Mouse (Mus musculus): Measurements from ENCODE around the gene E2f6. TPM values are rescaled to one million over a fixed set of nuclear protein-coding genes. Genes with fewer than 3 reads are reported as not detected.

E2f6 gene
- polyA plus RNA-seq (2011; ENCODE audit: insufficient read length, low read depth, missing spikeins), result 46.5 and 56.5 TPM in 2 replicates

DNA sequence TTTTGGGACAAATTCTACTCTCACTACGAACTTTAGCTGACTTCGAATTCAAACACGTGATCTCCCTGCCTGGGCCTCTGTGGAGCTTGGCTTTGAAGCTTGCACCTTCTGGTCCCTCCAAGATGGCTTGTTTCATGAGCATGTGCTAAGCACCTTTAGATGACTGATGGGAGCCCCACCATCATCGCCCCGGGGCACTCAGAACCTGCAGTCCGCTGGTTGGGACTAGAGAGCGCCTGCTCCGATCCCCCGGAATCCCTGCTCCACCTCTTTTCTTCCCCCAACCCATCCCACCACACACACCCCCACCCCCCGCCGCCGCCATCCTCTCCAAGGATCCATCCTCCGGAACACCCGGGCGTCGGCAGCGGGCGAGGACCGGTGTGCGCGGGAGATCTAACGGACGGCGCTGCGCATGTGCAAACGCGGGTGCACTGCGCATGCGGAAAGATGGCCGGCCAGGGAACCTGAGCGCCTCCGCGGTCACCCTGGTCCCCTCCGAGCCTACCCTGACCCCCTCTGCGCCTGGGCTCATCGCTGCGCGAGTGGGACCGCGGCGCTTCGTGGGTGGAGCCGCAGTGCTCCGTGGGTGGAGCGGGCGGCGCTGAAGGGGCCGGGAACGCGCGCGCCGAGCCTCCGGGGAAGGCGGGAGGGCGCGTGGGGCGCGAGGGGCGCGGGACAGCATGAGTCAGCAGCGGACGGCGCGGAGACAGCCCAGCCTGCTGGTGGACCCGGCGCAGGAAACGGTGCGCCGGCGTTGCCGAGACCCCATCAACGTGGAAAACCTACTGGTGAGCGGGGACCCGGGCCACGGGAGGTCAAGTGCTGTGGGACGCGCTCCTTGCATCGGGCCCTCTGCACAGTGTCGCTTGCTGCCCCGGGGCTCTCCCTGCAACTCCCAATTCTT is at the start of gene E2f6:
Gene E2f6 (plus strand): TSS at position 439 of the 907 bp plus-strand sequence.
- no peak for TF ChIP-seq CTCF (IDR thresholded peaks at IDR 0.05; ENCODE audit: borderline replicate concordance, insufficient read depth, low read length)
- peak; percentile 75 for TF ChIP-seq POLR2A (IDR thresholded peaks at IDR 0.05; ENCODE audit: low read depth, low read length)
- Histone ChIP-seq H3K27ac (ENCODE audit: insufficient read depth, low read length) (peak within 1 kb of the TSS; percentile 33), H3K4me3 (ENCODE audit: insufficient read depth, low read length) (peak within 1 kb of the TSS; percentile 85), H3K4me1 (ENCODE audit: control insufficient read depth, insufficient read depth, low read length) (peaks cover 6% of the 10 kb centered on the region; the same call in 1 of the 2 replicates)

DNA sequence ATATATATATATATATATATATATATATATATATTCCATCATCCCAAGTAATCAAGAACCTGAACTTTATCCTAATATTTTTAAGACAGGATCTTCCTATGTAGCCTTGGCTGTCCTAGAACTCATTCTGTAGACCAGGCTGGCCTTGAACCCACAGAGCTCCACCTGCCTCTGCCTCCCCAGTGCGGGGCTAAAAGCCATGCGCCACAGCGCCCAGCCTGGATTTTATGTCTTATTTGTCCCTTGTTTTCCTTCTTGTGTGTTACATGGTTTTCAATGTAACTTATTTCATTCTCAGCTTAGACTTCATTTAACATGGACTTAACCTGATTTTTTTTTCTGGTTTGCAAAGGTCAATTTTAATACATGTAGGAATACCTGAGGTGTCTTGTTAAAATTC is 49.3 kb upstream of the E2f6 start:
- H3K4me1 ChIP-seq (ENCODE audit: control insufficient read depth, insufficient read depth, low read length), result no peaks in the 10 kb centered on the region
- H3K4me3 ChIP-seq (ENCODE audit: insufficient read depth, low read length), result no peak overlapping the region
- no peak overlapping the region for H3K27ac ChIP-seq (ENCODE audit: insufficient read depth, low read length)
- no peak for TF ChIP-seq CTCF (IDR thresholded peaks at IDR 0.05; ENCODE audit: borderline replicate concordance, insufficient read depth, low read length)
- TF ChIP-seq POLR2A (IDR thresholded peaks at IDR 0.05; ENCODE audit: low read depth, low read length), result no peak

- Histone ChIP-seq H3K4me3 (ENCODE audit: insufficient read depth, low read length) (no peak overlapping the region), H3K4me1 (ENCODE audit: control insufficient read depth, insufficient read depth, low read length) (no peaks in the 10 kb centered on the region), H3K27ac (ENCODE audit: insufficient read depth, low read length) (no peak overlapping the region)
- TF ChIP-seq POLR2A (IDR thresholded peaks at IDR 0.05; ENCODE audit: low read depth, low read length) (no peak), CTCF (IDR thresholded peaks at IDR 0.05; ENCODE audit: borderline replicate concordance, insufficient read depth, low read length) (no peak)
Observed at GRCm38 (mm10) chr12:16763649-16764422, 46.9 kb upstream of the E2f6 start.

GRCm38 (mm10) chr12:16764776-16765445 is 45.9 kb upstream of the E2f6 start:
- no peak for TF ChIP-seq POLR2A (IDR thresholded peaks at IDR 0.05; ENCODE audit: low read depth, low read length)
- Histone ChIP-seq H3K4me3 (ENCODE audit: insufficient read depth, low read length) (no peak overlapping the region), H3K27ac (ENCODE audit: insufficient read depth, low read length) (no peak overlapping the region), H3K4me1 (ENCODE audit: control insufficient read depth, insufficient read depth, low read length) (no peaks in the 10 kb centered on the region)

- no peak overlapping the region for H3K4me3 ChIP-seq (ENCODE audit: insufficient read depth, low read length)
- no peak for TF ChIP-seq CTCF (IDR thresholded peaks at IDR 0.05; ENCODE audit: borderline replicate concordance, insufficient read depth, low read length)
- no peak for TF ChIP-seq POLR2A (IDR thresholded peaks at IDR 0.05; ENCODE audit: low read depth, low read length)
- no peak overlapping the region for H3K27ac ChIP-seq (ENCODE audit: insufficient read depth, low read length)
- no peaks in the 10 kb centered on the region for H3K4me1 ChIP-seq (ENCODE audit: control insufficient read depth, insufficient read depth, low read length)
Observed at GRCm38 (mm10) chr12:16768251-16768650, 42.5 kb upstream of the E2f6 start.

- Histone ChIP-seq H3K4me1 (ENCODE audit: control insufficient read depth, insufficient read depth, low read length) (no peaks in the 10 kb centered on the region), H3K27ac (ENCODE audit: insufficient read depth, low read length) (no peak overlapping the region), H3K4me3 (ENCODE audit: insufficient read depth, low read length) (no peak overlapping the region)
- TF ChIP-seq POLR2A (IDR thresholded peaks at IDR 0.05; ENCODE audit: low read depth, low read length) (no peak), CTCF (IDR thresholded peaks at IDR 0.05; ENCODE audit: borderline replicate concordance, insufficient read depth, low read length) (no peak)
Observed at GRCm38 (mm10) chr12:16768711-16769110, 42.1 kb upstream of the E2f6 start.

DNA sequence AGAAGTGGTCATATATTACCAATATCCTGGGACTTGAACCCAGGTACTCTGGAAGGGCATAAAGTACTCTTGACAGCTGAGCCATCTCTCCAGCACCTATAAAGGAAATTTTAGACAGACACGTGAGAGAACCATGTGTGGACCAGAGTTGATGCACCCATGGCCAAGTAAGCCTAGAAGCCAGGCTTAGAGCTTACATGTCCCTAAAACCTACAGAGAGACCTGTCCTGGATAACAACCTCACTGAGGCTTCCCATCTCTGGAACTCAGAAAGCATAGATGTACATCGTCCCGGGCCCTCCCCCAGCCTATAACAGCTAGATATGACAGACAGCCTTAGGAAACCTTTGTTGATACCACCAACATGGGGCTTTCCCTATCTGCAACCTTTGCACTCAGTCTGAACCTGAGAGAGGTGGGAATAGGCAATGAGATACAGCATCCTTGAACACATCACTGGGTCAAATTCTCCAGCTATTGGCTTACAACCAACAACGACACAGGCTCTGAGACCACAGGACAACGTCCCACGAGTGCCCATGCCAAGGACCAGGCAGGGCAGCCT is 41.1 kb upstream of the E2f6 start:
- Histone ChIP-seq H3K4me3 (ENCODE audit: insufficient read depth, low read length) (no peak overlapping the region), H3K4me1 (ENCODE audit: control insufficient read depth, insufficient read depth, low read length) (no peaks in the 10 kb centered on the region), H3K27ac (ENCODE audit: insufficient read depth, low read length) (no peak overlapping the region)
- no peak for TF ChIP-seq CTCF (IDR thresholded peaks at IDR 0.05; ENCODE audit: borderline replicate concordance, insufficient read depth, low read length)
- no peak for TF ChIP-seq POLR2A (IDR thresholded peaks at IDR 0.05; ENCODE audit: low read depth, low read length)

- Histone ChIP-seq H3K27ac (ENCODE audit: insufficient read depth, low read length) (no peak overlapping the region), H3K4me1 (ENCODE audit: control insufficient read depth, insufficient read depth, low read length) (no peaks in the 10 kb centered on the region), H3K4me3 (ENCODE audit: insufficient read depth, low read length) (no peak overlapping the region)
- TF ChIP-seq CTCF (IDR thresholded peaks at IDR 0.05; ENCODE audit: borderline replicate concordance, insufficient read depth, low read length) (no peak), POLR2A (IDR thresholded peaks at IDR 0.05; ENCODE audit: low read depth, low read length) (no peak)
Observed at GRCm38 (mm10) chr12:16774605-16775004, 36.2 kb upstream of the E2f6 start.

DNA sequence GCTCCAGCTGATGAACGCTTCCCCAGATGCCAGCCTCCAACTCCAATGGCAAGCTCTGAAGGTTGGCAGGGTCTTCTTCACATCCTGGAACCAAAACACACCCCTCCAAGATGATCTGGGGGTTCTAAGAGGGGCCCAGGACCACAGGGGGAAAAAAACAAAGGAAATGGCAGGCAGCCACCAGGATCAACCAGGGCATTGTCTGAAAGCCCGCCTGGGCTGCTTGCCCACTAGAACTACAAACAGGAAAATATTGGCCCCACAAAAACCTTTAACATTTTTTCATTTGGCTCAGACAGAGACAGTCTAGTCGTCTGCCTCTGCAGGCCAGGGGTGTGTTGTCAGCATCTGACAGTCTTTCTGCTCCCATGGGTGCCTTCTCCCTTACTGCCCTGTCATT is 35.4 kb upstream of the E2f6 start:
- Histone ChIP-seq H3K4me1 (ENCODE audit: control insufficient read depth, insufficient read depth, low read length) (no peaks in the 10 kb centered on the region), H3K27ac (ENCODE audit: insufficient read depth, low read length) (no peak overlapping the region), H3K4me3 (ENCODE audit: insufficient read depth, low read length) (no peak overlapping the region)
- TF ChIP-seq POLR2A (IDR thresholded peaks at IDR 0.05; ENCODE audit: low read depth, low read length), result no peak
- no peak for TF ChIP-seq CTCF (IDR thresholded peaks at IDR 0.05; ENCODE audit: borderline replicate concordance, insufficient read depth, low read length)

Data from embryonic fibroblast, embryonic 13.5 days (primary cell).